ENCODE assay signal across 8 mouse cellular contexts in the genomic region with DNA sequence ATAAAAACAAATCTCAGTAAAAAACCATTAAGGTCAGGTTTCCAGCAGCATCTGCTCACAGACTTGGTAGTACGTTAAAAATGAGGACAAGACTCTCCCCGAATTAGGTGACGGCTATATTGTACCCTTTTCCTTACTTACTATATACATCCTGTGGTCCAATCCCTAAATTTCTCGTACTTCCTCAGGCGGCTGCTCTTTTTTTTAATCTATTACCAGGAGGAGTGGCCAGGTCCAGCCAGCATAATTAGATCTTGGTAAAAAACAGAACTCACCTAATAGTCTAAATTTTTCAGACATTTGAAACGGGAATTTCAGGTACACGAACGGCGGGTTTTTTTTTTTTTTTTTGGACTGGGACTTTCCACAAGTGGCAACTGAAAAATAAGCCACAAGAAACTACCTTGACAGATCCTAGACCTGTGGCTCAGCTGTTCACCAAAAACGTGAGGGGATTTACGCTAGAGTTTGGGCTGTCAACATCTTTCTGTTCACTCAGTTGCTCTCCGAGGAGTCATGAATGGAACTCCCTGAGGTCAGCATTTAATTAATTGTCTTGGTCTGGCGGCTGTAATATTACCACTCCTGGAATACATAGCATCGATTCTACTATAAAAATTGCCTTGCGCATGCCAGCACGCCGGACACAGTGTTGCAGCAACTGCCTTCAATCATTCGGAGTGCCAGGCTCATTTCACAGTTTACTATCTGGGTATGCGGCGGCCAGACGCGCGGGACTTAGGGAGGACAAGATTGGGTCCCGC. TPM values are rescaled to one million over a fixed set of nuclear protein-coding genes. Genes with fewer than 3 reads are reported as not detected.
A peak's percentile ranks its signal among the peaks of the same experiment; 100 is the strongest.
DNase-seq lines count a peak whose midpoint lies in the region; ATAC-seq and TF ChIP-seq lines count a peak whose summit lies in the region.

No protein-coding gene starts in this region.

- H3K36me3 ChIP-seq in heart, embryonic 16.5 days (ENCODE audit: control insufficient read depth, insufficient read depth), result no peaks in the 10 kb centered on the region
- H3K36me3 ChIP-seq in ES-E14 (ENCODE audit: control insufficient read depth, insufficient read depth, low read length, poor library complexity, severe bottlenecking), result peaks cover 6% of the 10 kb centered on the region; the same call in 1 of the 2 replicates
- H3K36me3 ChIP-seq in hindbrain, embryonic 11.5 days (ENCODE audit: control insufficient read depth, insufficient read depth, low read length), result peaks cover 2% of the 10 kb centered on the region; the same call in 1 of the 2 replicates
- no peaks in the 10 kb centered on the region for H3K36me3 ChIP-seq in midbrain, embryonic 11.5 days (ENCODE audit: control insufficient read depth, insufficient read depth, low read length)

- H3K9ac ChIP-seq in heart, embryonic 16.5 days (ENCODE audit: low read length), result peak overlapping the region; percentile 58
- peak overlapping the region; percentile 64; the same call in 1 of the 2 replicates for H3K9ac ChIP-seq in ES-E14 (ENCODE audit: insufficient read depth, low read depth, low read length, poor library complexity, severe bottlenecking)
- no peak overlapping the region for H3K9ac ChIP-seq in hindbrain, embryonic 11.5 days (ENCODE audit: low read depth, low read length)
- peak overlapping the region; percentile 30; the same call in 1 of the 2 replicates for H3K9ac ChIP-seq in midbrain, embryonic 11.5 days (ENCODE audit: low read length)

- in situ Hi-C loops in ES-E14 (cut with MboI; ENCODE audit: low sequenced_read_pairs in 2 of 2, unreplicated experiment in 2 of 2), result no loop called here

- no peak for ATAC-seq in heart, embryonic 16.5 days (replicated peaks; ENCODE audit: extremely low read depth, insufficient read depth, low FRiP score)
- ATAC-seq in hindbrain, embryonic 11.5 days (ENCODE audit: low FRiP score), result no peak; the same call in 1 of the 2 replicates
- ATAC-seq in midbrain, embryonic 11.5 days (ENCODE audit: low FRiP score), result no peak

- H3K27me3 ChIP-seq in heart, embryonic 16.5 days (ENCODE audit: control insufficient read depth, insufficient read depth, low read length), result no peaks in the 10 kb centered on the region
- no peaks in the 10 kb centered on the region for H3K27me3 ChIP-seq in hindbrain, embryonic 11.5 days (ENCODE audit: control insufficient read depth, insufficient read depth, low read length)
- no peaks in the 10 kb centered on the region for H3K27me3 ChIP-seq in midbrain, embryonic 11.5 days (ENCODE audit: control insufficient read depth, insufficient read depth, low read length)

- H3K9me3 ChIP-seq in heart, embryonic 16.5 days (replicated peaks; ENCODE audit: control insufficient read depth, low read length), result no peaks in the 10 kb centered on the region
- H3K9me3 ChIP-seq in ES-E14 (ENCODE audit: control insufficient read depth, insufficient read depth, low read depth, low read length), result no peaks in the 10 kb centered on the region
- no peaks in the 10 kb centered on the region for H3K9me3 ChIP-seq in hindbrain, embryonic 11.5 days (ENCODE audit: control insufficient read depth, low read length)
- no peaks in the 10 kb centered on the region for H3K9me3 ChIP-seq in midbrain, embryonic 11.5 days (ENCODE audit: control insufficient read depth, low read length)

- peak overlapping the region; percentile 83 for H3K27ac ChIP-seq in heart, embryonic 16.5 days (ENCODE audit: low read length)
- no peak overlapping the region for H3K27ac ChIP-seq in ES-E14 (ENCODE audit: insufficient read depth, low read depth, low read length, poor library complexity, severe bottlenecking)
- H3K27ac ChIP-seq in hindbrain, embryonic 11.5 days (ENCODE audit: low read depth, low read length), result no peak overlapping the region
- no peak overlapping the region for H3K27ac ChIP-seq in midbrain, embryonic 11.5 days (ENCODE audit: low read depth, low read length)

- 13% methylated on average over 24 of the region's 24 CpGs for whole genome bisulfite sequencing in heart, embryonic 16.5 days
- 17% methylated on average over 24 of the region's 24 CpGs for whole genome bisulfite sequencing in hindbrain, embryonic 11.5 days
- 18% methylated on average over 24 of the region's 24 CpGs for whole genome bisulfite sequencing in midbrain, embryonic 11.5 days

- H3K4me2 ChIP-seq in heart, embryonic 16.5 days (ENCODE audit: low read depth, low read length), result peak overlapping the region; percentile 84
- H3K4me2 ChIP-seq in hindbrain, embryonic 11.5 days (replicated peaks; ENCODE audit: low read depth, low read length), result peak overlapping the region; percentile 27
- peak overlapping the region; percentile 51 for H3K4me2 ChIP-seq in midbrain, embryonic 11.5 days

- peaks cover 50% of the 10 kb centered on the region for H3K4me1 ChIP-seq in heart, embryonic 16.5 days (ENCODE audit: control insufficient read depth, insufficient read depth, low read length)
- peaks cover 2 to 9% of the 10 kb centered on the region in 2 experiments; a peak in 1 of 4 replicates for H3K4me1 ChIP-seq in ES-E14 (ENCODE audit: control insufficient read depth in 2 of 2, insufficient read depth in 2 of 2, low read length in 2 of 2, poor library complexity in 1 of 2)
- H3K4me1 ChIP-seq in hindbrain, embryonic 11.5 days (replicated peaks; ENCODE audit: control insufficient read depth, insufficient read depth, low read length), result peaks cover 7% of the 10 kb centered on the region; the same call in 1 of the 2 replicates
- H3K4me1 ChIP-seq in midbrain, embryonic 11.5 days (ENCODE audit: control insufficient read depth, insufficient read depth, low read length), result peaks cover 41% of the 10 kb centered on the region

- peak overlapping the region; percentile 74 for H3K4me3 ChIP-seq in heart, embryonic 16.5 days (ENCODE audit: low read length)
- peak overlapping the region; percentile 51 to 70 for H3K4me3 ChIP-seq in ES-E14 (ENCODE audit: insufficient read depth in 1 of 2, low read depth in 1 of 2, low read length in 2 of 2, poor library complexity in 1 of 2, severe bottlenecking in 1 of 2)
- H3K4me3 ChIP-seq in hindbrain, embryonic 11.5 days (ENCODE audit: low read depth, low read length), result peak overlapping the region; percentile 76
- H3K4me3 ChIP-seq in midbrain, embryonic 11.5 days (ENCODE audit: low read depth, low read length), result peak overlapping the region; percentile 95

- DNase-seq in heart, adult 18-20 months, result no peak
- DNase-seq in ES-E14 (ENCODE audit: low read depth, low spot score), result no peak
- DNase-seq in hindbrain, embryonic 11.5 days (ENCODE audit: low spot score), result no peak
- DNase-seq in midbrain, embryonic 11.5 days (ENCODE audit: low spot score, missing footprints), result no peak
- no peak for DNase-seq in right cerebral cortex, postnatal 36 days (ENCODE audit: low spot score in 2 of 2)
- DNase-seq in spleen, adult 12 weeks (ENCODE audit: low spot score), result no peak
- no peak for DNase-seq in adrenal gland, postnatal 4 days (ENCODE audit: low spot score in 2 of 2)

TF ChIP-seq in ES-E14, 5 proteins besides CTCF, POLR2A, EP300 and RAD21:
- TF ChIP-seq ZC3H11A (IDR thresholded peaks at IDR 0.05; ENCODE audit: borderline replicate concordance, low read depth, low read length) (no peak), ZNF384 (IDR thresholded peaks at IDR 0.05; ENCODE audit: low read depth, low read length) (peak; percentile 17; the same call in 1 of the 2 replicates), CHD2 (IDR thresholded peaks at IDR 0.05; ENCODE audit: low read depth, low read length) (no peak), HCFC1 (IDR thresholded peaks at IDR 0.05; ENCODE audit: borderline replicate concordance, insufficient read depth, low read length) (no peak), MAFK (IDR thresholded peaks at IDR 0.05; ENCODE audit: insufficient read depth, low read depth, low read length) (peak; percentile 86)

RNA-seq across cellular contexts. Expression of a gene that starts 0.8 kb away (rescaled TPM):
- polyA plus RNA-seq in heart, embryonic 16.5 days (2015; fragmentation: Nextera tagmentation; extraction: Ambion mirVana), result 29.4 and 30.3 TPM in 2 replicates
- total RNA-seq in heart, adult 18-20 months (2021), result 10 to 100 TPM; 26.0 to 28.8 TPM
- 45.3 and 48.1 TPM in 2 replicates for total RNA-seq in ES-E14 (2012; rRNA removed)
- polyA plus RNA-seq in hindbrain, embryonic 11.5 days (2014; fragmentation: Nextera tagmentation; extraction: Ambion mirVana), result 28.1 and 33.9 TPM in 2 replicates
- polyA plus RNA-seq in midbrain, embryonic 11.5 days (2014; fragmentation: Nextera tagmentation; extraction: Ambion mirVana), result 31.9 and 37.5 TPM in 2 replicates
- total RNA-seq in adrenal gland, postnatal 4 days (2021), result 10 to 100 TPM; 32.4 to 37.0 TPM

RNA-seq across cellular contexts. Expression of a gene that starts 2.1 kb away (rescaled TPM):
- polyA plus RNA-seq in heart, embryonic 16.5 days (2015; fragmentation: Nextera tagmentation; extraction: Ambion mirVana), result 22.3 and 23.2 TPM in 2 replicates
- total RNA-seq in heart, adult 18-20 months (2021), result 10 to 100 TPM; 23.4 to 26.2 TPM
- total RNA-seq in ES-E14 (2012; rRNA removed), result 19.3 and 25.3 TPM in 2 replicates
- polyA plus RNA-seq in hindbrain, embryonic 11.5 days (2014; fragmentation: Nextera tagmentation; extraction: Ambion mirVana), result 12.2 and 14.7 TPM in 2 replicates
- polyA plus RNA-seq in midbrain, embryonic 11.5 days (2014; fragmentation: Nextera tagmentation; extraction: Ambion mirVana), result 12.9 and 14.0 TPM in 2 replicates
- 10 to 100 TPM; 29.3 to 33.5 TPM for total RNA-seq in adrenal gland, postnatal 4 days (2021)

RNA-seq across cellular contexts. Expression of a gene that starts 19.2 kb away (rescaled TPM):
- 245 and 258 TPM in 2 replicates for polyA plus RNA-seq in heart, embryonic 16.5 days (2015; fragmentation: Nextera tagmentation; extraction: Ambion mirVana)
- total RNA-seq in heart, adult 18-20 months (2021), result 100 to 1,000 TPM; 112 to 126 TPM
- 103 and 182 TPM in 2 replicates for total RNA-seq in ES-E14 (2012; rRNA removed)
- 337 and 338 TPM in 2 replicates for polyA plus RNA-seq in hindbrain, embryonic 11.5 days (2014; fragmentation: Nextera tagmentation; extraction: Ambion mirVana)
- 327 and 349 TPM in 2 replicates for polyA plus RNA-seq in midbrain, embryonic 11.5 days (2014; fragmentation: Nextera tagmentation; extraction: Ambion mirVana)
- 100 to 1,000 TPM; 150 to 153 TPM for total RNA-seq in adrenal gland, postnatal 4 days (2021)

RNA-seq across cellular contexts. Expression of a gene that starts 30.8 kb away (rescaled TPM):
- 59.5 and 59.8 TPM in 2 replicates for polyA plus RNA-seq in heart, embryonic 16.5 days (2015; fragmentation: Nextera tagmentation; extraction: Ambion mirVana)
- total RNA-seq in heart, adult 18-20 months (2021), result 10 to 100 TPM; 18.7 to 23.6 TPM
- total RNA-seq in ES-E14 (2012; rRNA removed), result 21.9 and 29.5 TPM in 2 replicates
- polyA plus RNA-seq in hindbrain, embryonic 11.5 days (2014; fragmentation: Nextera tagmentation; extraction: Ambion mirVana), result 74.6 and 76.1 TPM in 2 replicates
- polyA plus RNA-seq in midbrain, embryonic 11.5 days (2014; fragmentation: Nextera tagmentation; extraction: Ambion mirVana), result 85.1 and 87.4 TPM in 2 replicates
- total RNA-seq in adrenal gland, postnatal 4 days (2021), result 10 to 100 TPM; 27.4 to 32.6 TPM

RNA-seq across cellular contexts. Expression of a gene that starts 31.1 kb away (rescaled TPM):
- polyA plus RNA-seq in heart, embryonic 16.5 days (2015; fragmentation: Nextera tagmentation; extraction: Ambion mirVana), result 0.75 and 1.1 TPM in 2 replicates
- total RNA-seq in heart, adult 18-20 months (2021), result under 1 TPM; 0.37 to 0.77 TPM
- total RNA-seq in ES-E14 (2012; rRNA removed), result 1.2 TPM in 2 replicates
- polyA plus RNA-seq in hindbrain, embryonic 11.5 days (2014; fragmentation: Nextera tagmentation; extraction: Ambion mirVana), result 3.7 and 6.0 TPM in 2 replicates
- polyA plus RNA-seq in midbrain, embryonic 11.5 days (2014; fragmentation: Nextera tagmentation; extraction: Ambion mirVana), result 2.2 and 3.7 TPM in 2 replicates
- total RNA-seq in adrenal gland, postnatal 4 days (2021), result 1 to 10 TPM; 5.3 to 5.6 TPM

Comparison
In these comparisons a context has a peak if more than half of its experiments do, and no peak if none do; other contexts are left out.
1. H3K4me2 ChIP-seq: peak in every context shown above with its lines; median percentile 84 in heart, embryonic 16.5 days; 51 in midbrain, embryonic 11.5 days; 27 in hindbrain, embryonic 11.5 days.